Mouse (Mus musculus) C2C12 (cell line): ENCODE results near the gene Myo15. TPM values are rescaled to one million over a fixed set of nuclear protein-coding genes. Genes with fewer than 3 reads are reported as not detected.

Experiments used
- H3K27me3 ChIP-seq: one replicate; pipeline ENCODE4 v1.6.1; 2011; ENCODE audit not compliant: control insufficient read depth, insufficient read depth, insufficient read length
- H3K36me3 ChIP-seq: one replicate; pipeline ENCODE4 v1.6.1; 2011; ENCODE audit not compliant: control insufficient read depth, insufficient read depth
- H3K4me3 ChIP-seq: one replicate; pipeline ENCODE4 v1.5.1; 2011; ENCODE audit warnings: mild to moderate bottlenecking, control low read depth; ENCODE audit not compliant: poor library complexity, insufficient read depth, severe bottlenecking
- H3K79me2 ChIP-seq: one replicate; pipeline ENCODE4 v1.6.1; 2011; ENCODE audit not compliant: control insufficient read depth, insufficient read depth
- H3K79me3 ChIP-seq: one replicate; pipeline ENCODE4 v1.6.1; 2011; ENCODE audit warnings: low read depth, control low read depth
- H3ac ChIP-seq: one replicate; pipeline ENCODE3; 2011; ENCODE audit warnings: low read depth; ENCODE audit not compliant: control insufficient read depth, insufficient read length
- CEBPB ChIP-seq: IDR thresholded peaks from one replicate; pipeline ENCODE4 v1.6.1; 2011; ENCODE audit warnings: low read depth, mild to moderate bottlenecking, control low read depth, moderate library complexity
- CTCF ChIP-seq: IDR thresholded peaks from one replicate; pipeline ENCODE4 v1.5.1; 2011; ENCODE audit not compliant: control insufficient read depth, insufficient read depth, insufficient read length
- FOSL1 ChIP-seq: IDR thresholded peaks from one replicate; pipeline ENCODE4 v1.8.0; 2011; ENCODE audit warnings: mild to moderate bottlenecking, low read length; ENCODE audit not compliant: poor library complexity, insufficient read depth, severe bottlenecking
- MAX ChIP-seq: IDR thresholded peaks from one replicate; pipeline ENCODE4 v1.6.1; 2011; ENCODE audit warnings: mild to moderate bottlenecking, control low read depth
- MYOD1 ChIP-seq: IDR thresholded peaks from one replicate; pipeline ENCODE4 v1.6.1; 2011; ENCODE audit warnings: low read depth; ENCODE audit not compliant: control insufficient read depth, insufficient read length
- MYOG ChIP-seq: IDR thresholded peaks from one replicate; pipeline ENCODE4 v1.6.1; 2011; ENCODE audit not compliant: control insufficient read depth, insufficient read length; ENCODE audit errors: extremely low read depth
- USF1 ChIP-seq: IDR thresholded peaks from one replicate; pipeline ENCODE4 v1.6.1; 2011; ENCODE audit warnings: low read depth, mild to moderate bottlenecking, control low read depth, moderate library complexity
- polyA plus RNA-seq: library from polyadenylated mRNA; unstranded; fragments of >200 nt; fragmentation: generic; extraction: Trizol; gene quantifications from one replicate; pipeline ENCODE4 v1.2.1, GENCODE M21; 2012; ENCODE audit warnings: missing spikeins

Myo15 gene
- polyA plus RNA-seq, 1 experiment, result not detected

DNA sequence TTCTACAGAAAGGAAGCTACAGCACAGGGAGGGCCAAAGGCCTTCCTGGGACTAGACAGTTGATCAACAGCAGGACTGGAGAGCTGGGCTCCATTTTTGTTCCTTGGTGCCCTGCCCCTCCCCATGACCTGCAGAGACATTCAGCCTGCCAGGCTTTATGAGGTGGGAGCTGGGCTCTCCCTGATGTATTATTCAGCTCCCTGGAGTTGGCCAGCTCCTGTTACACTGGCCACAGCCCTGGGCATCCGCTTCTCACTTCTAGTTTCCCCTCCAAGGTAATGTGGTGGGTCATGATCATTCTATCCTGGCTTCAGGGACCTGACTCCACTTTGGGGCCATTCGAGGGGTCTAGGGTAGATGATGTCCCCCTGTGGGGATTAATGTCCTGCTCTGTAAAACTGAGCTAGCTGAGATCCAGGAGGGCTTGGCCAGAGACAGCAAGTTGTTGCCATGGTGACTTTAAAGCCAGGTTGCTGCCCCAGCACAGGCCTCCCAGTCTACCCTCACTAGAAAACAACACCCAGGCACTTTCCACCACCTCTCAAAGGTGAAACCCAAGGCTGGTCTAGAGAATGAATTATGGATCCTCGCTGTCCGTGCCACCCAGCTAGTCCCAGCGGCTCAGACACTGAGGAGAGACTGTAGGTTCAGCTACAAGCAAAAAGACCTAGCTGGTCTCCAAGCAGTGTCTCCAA, 6.7 kb downstream of the Myo15 start:
- no peak for TF ChIP-seq MYOG
- no peak for TF ChIP-seq CTCF
- no peak for TF ChIP-seq FOSL1
- H3K27me3 ChIP-seq, result peaks cover 17% of the 10 kb centered on the region
- H3K4me3 ChIP-seq, result no peak overlapping the region
- no peaks in the 10 kb centered on the region for H3K36me3 ChIP-seq
- no peak overlapping the region for H3ac ChIP-seq
- no peaks in the 10 kb centered on the region for H3K79me2 ChIP-seq
- H3K79me3 ChIP-seq, result no peaks in the 10 kb centered on the region

DNA sequence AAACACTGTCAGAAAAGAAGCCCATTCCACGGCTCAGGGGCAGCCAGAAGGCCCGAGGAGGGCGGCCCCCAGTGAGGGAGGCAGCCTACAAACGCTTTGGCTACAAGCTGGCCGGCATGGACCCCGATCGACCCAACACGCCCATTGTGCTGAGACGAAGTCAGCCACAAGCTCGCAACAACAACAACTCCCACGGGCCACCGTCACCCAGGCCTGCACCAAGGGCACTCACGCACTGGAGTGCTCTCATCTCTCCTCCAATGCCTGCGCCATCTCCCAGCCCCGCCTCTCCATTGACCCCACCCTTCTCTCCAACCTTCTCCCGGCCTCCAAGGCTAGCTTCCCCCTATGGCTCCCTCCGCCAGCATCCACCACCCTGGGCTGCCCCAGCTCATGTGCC, 9.0 kb downstream of the Myo15 start:
- Histone ChIP-seq H3ac (no peak overlapping the region), H3K4me3 (no peak overlapping the region), H3K79me3 (no peaks in the 10 kb centered on the region)

DNA sequence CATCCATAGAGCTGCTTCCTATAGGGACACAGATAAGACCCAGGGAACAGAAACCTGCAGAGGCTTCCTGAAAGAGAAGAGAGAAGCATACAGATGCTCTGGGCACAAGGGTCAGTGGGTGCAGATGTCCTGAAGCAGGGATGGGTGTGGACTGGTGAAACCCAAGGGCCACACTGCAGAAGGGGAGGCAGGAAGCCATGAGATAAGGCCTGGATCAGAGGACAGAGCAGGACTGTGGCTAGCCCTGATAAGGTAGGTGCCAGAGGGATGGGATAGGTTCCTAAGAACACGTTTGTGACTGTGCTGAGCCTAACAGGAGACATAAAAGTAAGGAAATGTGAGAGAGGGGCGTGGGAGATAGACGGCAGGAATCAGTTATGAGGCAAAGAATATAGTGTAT, 17.1 kb downstream of the Myo15 start:
- Histone ChIP-seq H3K4me3 (no peak overlapping the region), H3K36me3 (no peaks in the 10 kb centered on the region), H3K79me3 (no peaks in the 10 kb centered on the region), H3K27me3 (peaks cover 81% of the 10 kb centered on the region), H3K79me2 (no peaks in the 10 kb centered on the region), H3ac (no peak overlapping the region)
- no peak for TF ChIP-seq CTCF
- no peak for TF ChIP-seq CEBPB
- TF ChIP-seq USF1, result no peak
- no peak for TF ChIP-seq FOSL1
- no peak for TF ChIP-seq MAX
- no peak for TF ChIP-seq MYOD1

More for the DNA sequence above, 9.0 kb downstream of the Myo15 start:
- Histone ChIP-seq H3K27me3 (peaks cover 36% of the 10 kb centered on the region), H3K79me2 (no peaks in the 10 kb centered on the region), H3K36me3 (no peaks in the 10 kb centered on the region)
- TF ChIP-seq FOSL1 (no peak), CEBPB (no peak), MYOD1 (no peak), MAX (no peak), MYOG (no peak), CTCF (no peak), USF1 (no peak)

DNA sequence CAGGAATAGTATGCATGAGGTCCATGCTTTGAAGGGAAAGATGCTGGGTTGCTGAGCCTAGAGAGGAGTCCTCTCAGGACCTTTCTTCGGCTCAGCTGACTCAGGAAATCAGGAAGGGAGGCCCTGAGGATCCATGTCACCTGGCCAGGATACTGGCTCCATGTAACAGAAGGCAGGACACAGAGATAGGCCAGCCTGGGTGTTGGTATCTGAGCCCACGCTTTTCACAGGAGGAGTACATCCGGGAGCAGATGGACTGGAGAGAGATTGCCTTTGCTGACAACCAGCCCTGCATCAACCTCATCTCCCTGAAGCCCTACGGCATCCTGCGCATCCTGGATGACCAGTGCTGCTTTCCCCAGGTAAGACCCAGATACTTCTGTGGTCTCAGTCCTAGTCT, 23.6 kb downstream of the Myo15 start:
- H3K4me3 ChIP-seq, result no peak overlapping the region
- H3K79me2 ChIP-seq, result no peaks in the 10 kb centered on the region
- TF ChIP-seq CTCF (no peak), CEBPB (no peak), MYOG (no peak), MYOD1 (no peak), MAX (no peak), FOSL1 (no peak), USF1 (no peak)
- H3ac ChIP-seq, result no peak overlapping the region
- H3K79me3 ChIP-seq, result no peaks in the 10 kb centered on the region
- H3K36me3 ChIP-seq, result no peaks in the 10 kb centered on the region
- H3K27me3 ChIP-seq, result peaks cover 68% of the 10 kb centered on the region

DNA sequence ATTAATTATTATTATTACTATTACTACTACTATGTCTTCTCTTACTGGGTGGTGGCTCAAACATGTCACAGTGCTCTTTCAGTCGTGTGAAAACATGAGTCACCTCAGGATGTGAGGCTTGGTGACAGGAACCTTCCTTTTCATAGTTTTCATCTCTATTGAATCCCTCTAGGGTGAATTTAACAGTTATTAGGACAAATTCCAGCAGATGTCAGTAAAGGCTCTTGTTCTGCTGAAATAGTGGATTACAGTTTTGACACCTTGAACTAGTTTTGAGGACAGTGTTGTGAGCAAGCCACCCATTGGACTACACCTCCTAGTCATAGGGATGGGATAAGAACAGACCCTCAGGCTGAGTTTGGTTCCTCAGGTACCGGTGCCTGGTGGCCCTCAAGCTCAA, 26.6 kb downstream of the Myo15 start:
- TF ChIP-seq MAX (no peak), CEBPB (no peak), USF1 (no peak)
- H3K36me3 ChIP-seq, result no peaks in the 10 kb centered on the region
- no peak overlapping the region for H3K4me3 ChIP-seq
- H3ac ChIP-seq, result no peak overlapping the region
- no peaks in the 10 kb centered on the region for H3K79me2 ChIP-seq
- H3K79me3 ChIP-seq, result no peaks in the 10 kb centered on the region
- H3K27me3 ChIP-seq, result peaks cover 78% of the 10 kb centered on the region

DNA sequence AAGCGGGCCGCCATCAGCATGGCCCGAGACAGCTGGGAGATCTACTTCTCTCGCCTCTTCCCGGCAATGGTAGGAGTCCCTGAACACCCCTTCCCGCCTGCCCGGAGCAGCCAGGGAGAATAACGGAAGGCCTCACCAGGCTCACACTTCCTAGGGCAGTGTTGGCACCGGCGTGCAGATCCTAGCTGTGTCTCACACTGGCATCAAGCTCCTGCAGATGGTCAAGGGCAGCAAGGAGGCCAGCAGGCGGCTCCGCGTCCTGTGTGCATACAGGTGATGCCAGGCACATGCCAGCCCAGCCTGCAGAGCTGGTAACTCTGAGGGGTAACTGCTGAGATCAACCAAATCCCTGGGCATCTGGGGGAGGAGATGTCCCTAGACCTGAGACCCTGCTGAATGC, 38.1 kb downstream of the Myo15 start:
- Histone ChIP-seq H3ac (no peak overlapping the region), H3K4me3 (no peak overlapping the region), H3K27me3 (peaks cover 87% of the 10 kb centered on the region), H3K79me3 (no peaks in the 10 kb centered on the region), H3K36me3 (no peaks in the 10 kb centered on the region), H3K79me2 (no peaks in the 10 kb centered on the region)
- TF ChIP-seq MAX (no peak), MYOD1 (no peak), MYOG (no peak), CEBPB (no peak), USF1 (no peak), FOSL1 (no peak), CTCF (no peak)

DNA sequence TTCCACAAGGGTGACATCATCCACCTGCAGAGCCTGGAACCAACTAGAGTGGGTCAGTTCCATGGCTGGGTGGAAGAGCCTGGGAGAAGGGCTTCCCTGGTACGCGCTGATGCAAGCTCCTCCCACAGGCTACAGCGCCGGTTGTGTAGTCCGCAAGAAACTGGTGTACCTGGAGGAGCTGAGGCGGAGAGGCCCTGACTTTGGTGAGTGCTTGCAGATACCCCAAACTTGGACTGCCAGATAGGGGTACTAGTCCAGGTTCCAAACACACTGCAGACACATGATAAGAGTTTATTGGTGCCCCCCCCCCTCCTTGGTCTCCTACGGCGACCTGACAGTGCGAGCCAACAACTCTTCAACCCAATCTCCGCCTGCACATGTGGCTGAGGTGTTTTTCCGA, 39.8 kb downstream of the Myo15 start:
- no peaks in the 10 kb centered on the region for H3K79me3 ChIP-seq
- H3K36me3 ChIP-seq, result no peaks in the 10 kb centered on the region
- H3K4me3 ChIP-seq, result no peak overlapping the region
- peaks cover 73% of the 10 kb centered on the region for H3K27me3 ChIP-seq
- no peaks in the 10 kb centered on the region for H3K79me2 ChIP-seq
- TF ChIP-seq MYOD1, result no peak
- TF ChIP-seq CEBPB, result no peak
- no peak for TF ChIP-seq CTCF
- TF ChIP-seq FOSL1, result no peak
- no peak for TF ChIP-seq MYOG
- no peak for TF ChIP-seq MAX
- no peak for TF ChIP-seq USF1
- H3ac ChIP-seq, result no peak overlapping the region
